Mouse (Mus musculus) hindlimb bud, embryonic 11.5 days (tissue): ENCODE measurements at regions not wholly inside any gene's neighbourhood (a gene's known extent, or its start where the extent isn't known, plus 50 kb on each side); places are given as distances from the start of the nearest gene placed in this dataset.

Source experiments
- DNase-seq: peaks from one replicate; pipeline ENCODE4 v3.0.0-alpha.2; 2012; ENCODE audit warnings: low read depth, low spot score; ENCODE audit errors: extremely low spot score

- no peak for DNase-seq
Observed at GRCm38 (mm10) chr9:74645394-74645793, 216.3 kb upstream of the Onecut1 start.

GRCm38 (mm10) chr9:74650036-74650435, 211.7 kb upstream of the Onecut1 start:
- DNase-seq: no peak

DNA sequence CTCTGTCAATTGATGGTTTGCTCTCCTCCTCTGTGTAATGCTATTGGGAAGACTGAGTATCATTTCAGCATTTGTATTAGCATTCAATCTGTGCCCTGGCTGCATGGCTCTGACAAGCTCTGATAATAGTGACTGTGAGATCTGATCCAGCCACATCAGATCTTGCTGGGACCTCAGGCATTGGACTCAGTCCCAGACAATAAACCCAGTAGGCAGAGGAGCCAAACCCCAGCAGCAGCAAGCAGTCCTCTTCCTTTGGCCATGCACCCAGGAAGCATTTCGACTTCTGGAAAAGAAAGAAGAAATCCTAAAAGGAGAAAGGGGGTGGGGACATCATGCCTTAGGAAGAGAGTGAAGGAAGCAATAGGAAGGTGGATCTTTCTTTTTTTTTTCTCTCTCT, 205.8 kb upstream of the Onecut1 start:
- no peak for DNase-seq

GRCm38 (mm10) chr9:74656392-74656791, 205.3 kb upstream of the Onecut1 start:
- no peak for DNase-seq

GRCm38 (mm10) chr9:74671356-74671952, 190.3 kb upstream of the Onecut1 start:
- no peak for DNase-seq

GRCm38 (mm10) chr9:74672261-74672660, 189.5 kb upstream of the Onecut1 start:
- no peak for DNase-seq

GRCm38 (mm10) chr9:74698229-74698628, 163.5 kb upstream of the Onecut1 start:
- DNase-seq: no peak

- DNase-seq: no peak
Observed at GRCm38 (mm10) chr9:74705698-74706097, 156.0 kb upstream of the Onecut1 start.

GRCm38 (mm10) chr9:74707608-74708007, 154.1 kb upstream of the Onecut1 start:
- DNase-seq: no peak

GRCm38 (mm10) chr9:74711698-74712097, 150.0 kb upstream of the Onecut1 start:
- no peak for DNase-seq

GRCm38 (mm10) chr9:74732451-74732850, 129.3 kb upstream of the Onecut1 start:
- no peak for DNase-seq

- DNase-seq: no peak
Observed at GRCm38 (mm10) chr9:74741949-74742348, 119.8 kb upstream of the Onecut1 start.

DNA sequence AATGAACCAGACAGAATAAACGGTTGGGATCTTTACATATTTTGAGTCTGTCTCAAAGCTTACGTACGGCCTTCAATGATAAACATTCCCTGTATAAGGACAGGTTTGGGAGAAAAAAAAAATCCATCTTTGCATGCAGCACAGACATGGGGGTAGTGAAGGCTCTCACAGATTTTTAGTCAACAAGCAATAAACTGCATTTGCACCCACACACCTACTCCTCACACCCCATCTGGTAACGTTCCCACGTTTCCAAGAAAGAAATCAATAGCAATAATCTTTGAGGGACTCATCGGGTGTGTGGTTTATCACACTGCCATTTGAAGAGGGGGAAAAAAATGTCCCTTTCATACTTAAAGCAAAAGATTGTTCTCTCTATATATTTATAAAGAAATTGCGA, 113.8 kb upstream of the Onecut1 start:
- DNase-seq: no peak

DNA sequence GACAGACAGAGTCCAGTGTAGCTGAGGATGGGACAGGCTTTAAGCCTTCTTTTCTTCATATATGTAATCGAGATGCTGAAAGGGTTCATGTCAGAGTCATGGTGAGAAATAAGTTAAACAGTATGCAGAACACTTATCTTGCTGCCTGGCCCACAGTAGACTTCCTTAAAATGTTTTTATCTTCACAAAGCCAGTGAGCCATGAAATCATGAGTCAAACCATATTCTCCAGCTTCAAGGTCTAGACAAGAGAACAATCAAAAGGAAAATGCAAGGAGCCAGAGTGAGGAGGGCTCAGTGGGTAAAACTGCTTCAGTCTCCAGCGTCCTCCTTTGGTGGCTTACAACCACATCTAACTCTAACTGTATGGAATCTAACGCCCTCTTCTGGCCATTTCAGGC, 103.7 kb upstream of the Onecut1 start:
- no peak for DNase-seq

GRCm38 (mm10) chr9:74758876-74759275, 102.8 kb upstream of the Onecut1 start:
- no peak for DNase-seq

DNA sequence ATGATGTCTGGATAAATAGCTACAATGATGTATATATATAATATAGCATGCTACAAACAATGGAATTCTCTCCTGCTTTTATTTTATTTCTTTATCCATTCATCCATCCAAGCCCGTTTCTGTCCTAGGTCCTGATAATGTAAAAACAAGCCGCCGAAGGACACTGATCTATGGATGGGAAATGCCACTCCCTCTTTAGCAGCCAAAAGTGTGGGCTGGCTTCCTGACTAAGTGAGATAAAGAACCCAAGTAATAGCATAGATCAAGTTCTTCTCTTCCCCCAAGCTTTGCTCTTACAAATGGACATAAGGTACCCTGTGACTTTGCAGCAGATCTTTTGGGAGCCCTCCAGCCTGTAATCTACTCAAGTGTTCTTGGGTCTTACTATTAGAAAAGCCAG, 81.3 kb upstream of the Onecut1 start:
- no peak for DNase-seq

DNA sequence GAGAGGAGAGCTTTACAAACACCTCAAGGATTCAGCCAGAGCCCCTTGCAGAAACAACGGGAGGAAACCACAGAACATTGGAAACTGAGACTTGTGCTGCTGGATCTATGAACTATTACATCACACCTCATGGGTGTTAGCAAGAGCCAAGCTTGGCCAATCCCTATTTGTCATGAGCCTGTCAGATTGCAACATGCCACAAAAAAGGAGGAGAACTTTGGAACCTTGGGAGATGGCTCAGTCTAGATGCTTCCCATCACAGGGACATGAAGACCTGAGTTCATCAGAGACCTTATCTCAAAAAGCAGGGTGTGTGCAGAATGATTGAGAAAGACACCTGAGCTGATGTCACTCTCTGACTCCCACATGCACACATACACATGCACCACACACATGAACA, 68.3 kb upstream of the Onecut1 start:
- DNase-seq: no peak

- DNase-seq: no peak
Observed at GRCm38 (mm10) chr9:74795994-74796393, 65.7 kb upstream of the Onecut1 start.

DNA sequence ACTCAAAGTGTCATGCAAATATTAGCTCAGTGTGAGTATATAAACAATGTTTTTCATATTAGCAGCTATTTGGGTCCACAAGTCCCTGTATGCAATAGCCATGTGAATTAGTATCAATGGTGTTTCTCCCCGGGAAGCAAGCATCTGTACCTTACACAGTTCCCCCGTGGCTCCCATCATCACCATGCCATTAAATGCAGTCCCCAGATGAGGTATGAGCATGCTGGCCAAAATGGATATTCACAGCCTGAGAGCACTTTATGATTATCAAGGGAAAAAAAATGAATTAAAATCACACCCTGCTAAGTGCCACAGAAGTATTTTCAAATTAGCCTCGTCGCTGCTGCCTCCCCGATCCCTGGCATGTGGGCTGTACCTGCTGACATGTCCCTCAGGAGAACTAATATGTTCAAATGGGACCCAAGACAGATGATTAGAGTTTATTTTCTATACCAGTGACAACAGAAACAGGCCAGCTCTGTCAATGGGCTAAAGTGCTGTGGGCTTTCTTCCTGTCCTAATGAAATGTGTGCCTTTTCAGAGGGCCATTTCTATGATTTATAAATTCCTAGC, 64.4 kb upstream of the Onecut1 start:
- DNase-seq: no peak

DNA sequence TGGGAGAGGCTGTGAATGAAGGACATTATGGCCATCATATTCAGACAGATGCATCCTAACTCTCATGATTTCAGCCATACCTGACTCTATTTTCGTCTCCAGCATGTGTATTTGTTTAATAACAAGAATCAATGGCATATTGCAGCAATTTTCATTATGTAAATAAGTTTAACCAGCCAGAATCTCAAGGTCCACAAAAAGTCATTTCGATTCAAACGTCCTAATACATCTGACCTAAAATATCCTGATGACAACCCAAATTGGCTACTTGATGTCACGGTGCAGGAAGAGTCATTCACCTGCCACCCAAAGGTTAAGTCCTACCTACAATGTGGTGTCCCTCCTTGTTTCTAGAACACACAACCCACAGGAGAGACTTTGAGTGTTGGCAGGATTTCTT, 60.6 kb upstream of the Onecut1 start:
- DNase-seq: no peak

DNA sequence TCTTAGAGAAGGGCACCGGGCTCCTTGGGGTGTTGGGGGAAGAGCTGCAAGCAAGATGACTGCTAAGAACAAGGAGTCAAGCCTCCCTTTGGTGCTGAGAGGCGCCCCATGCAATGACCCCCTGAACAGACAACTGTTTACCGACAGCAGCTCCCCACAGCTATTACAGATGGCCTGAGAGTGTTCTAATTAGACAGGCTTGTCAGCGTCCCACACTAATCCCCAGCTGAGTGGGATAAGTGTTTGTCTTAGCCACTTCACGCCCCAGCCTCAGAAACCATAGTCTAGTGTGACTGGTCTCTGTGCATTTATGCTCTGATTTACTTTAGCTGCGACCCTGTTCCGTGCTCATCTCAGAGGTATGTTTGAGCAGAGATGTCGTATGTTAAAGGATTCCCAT, 50.3 kb upstream of the Onecut1 start:
- no peak for DNase-seq
